Mouse (Mus musculus): ENCODE results near the gene Atf5. TPM values are rescaled to one million over a fixed set of nuclear protein-coding genes. Genes with fewer than 3 reads are reported as not detected.

Gene Atf5
- polyA plus RNA-seq, 1 experiment from 2014 or later = 5.4 TPM

- Histone ChIP-seq H3K4me3 (no peak overlapping the region), H3K9ac (no peak overlapping the region), H3K27me3 (replicated peaks) (no peaks in the 10 kb centered on the region), H3K27ac (peak overlapping the region; percentile 87), H3K4me1 (peaks cover 44% of the 10 kb centered on the region), H3K36me3 (peaks cover 51% of the 10 kb centered on the region), H3K4me2 (peak overlapping the region; percentile 42), H3K9me3 (replicated peaks) (no peaks in the 10 kb centered on the region)
- ATAC-seq = peak; percentile 48
- 80% methylated on average over 9 of the region's 9 CpGs for WGBS (ENCODE audit: insufficient replicate concordance)
Observed at GRCm38 (mm10) chr7:44776849-44777498, 39.5 kb downstream of the Atf5 start.

GRCm38 (mm10) chr7:44772591-44773204, 43.8 kb downstream of the Atf5 start:
- Histone ChIP-seq H3K4me2 (peak overlapping the region; percentile 38), H3K4me1 (peaks cover 85% of the 10 kb centered on the region), H3K36me3 (peaks cover 90% of the 10 kb centered on the region), H3K27ac (peak overlapping the region; percentile 74), H3K9ac (peak overlapping the region; percentile 2; the same call in 1 of the 2 replicates), H3K4me3 (no peak overlapping the region), H3K9me3 (replicated peaks) (no peaks in the 10 kb centered on the region), H3K27me3 (replicated peaks) (no peaks in the 10 kb centered on the region)
- WGBS (ENCODE audit: insufficient replicate concordance) = 46% methylated on average over 8 of the region's 8 CpGs
- ATAC-seq = peak; percentile 94

GRCm38 (mm10) chr7:44770046-44770578, 46.3 kb downstream of the Atf5 start:
- no peak for ATAC-seq
- 21% methylated on average over 6 of the region's 6 CpGs for WGBS (ENCODE audit: insufficient replicate concordance)
- H3K9me3 ChIP-seq (replicated peaks) = no peaks in the 10 kb centered on the region
- H3K9ac ChIP-seq = no peak overlapping the region
- no peak overlapping the region for H3K27ac ChIP-seq
- no peak overlapping the region for H3K4me2 ChIP-seq
- H3K4me3 ChIP-seq = no peak overlapping the region
- peaks cover 92% of the 10 kb centered on the region for H3K36me3 ChIP-seq
- H3K27me3 ChIP-seq (replicated peaks) = no peaks in the 10 kb centered on the region
- peaks cover 83% of the 10 kb centered on the region for H3K4me1 ChIP-seq

GRCm38 (mm10) chr7:44768129-44768528, 48.3 kb downstream of the Atf5 start:
- H3K4me2 ChIP-seq = peak overlapping the region; percentile 54
- H3K4me3 ChIP-seq = no peak overlapping the region
- H3K27ac ChIP-seq = peak overlapping the region; percentile 67
- H3K9me3 ChIP-seq (replicated peaks) = no peaks in the 10 kb centered on the region
- H3K27me3 ChIP-seq (replicated peaks) = no peaks in the 10 kb centered on the region
- H3K9ac ChIP-seq = no peak overlapping the region
- peaks cover 91% of the 10 kb centered on the region for H3K36me3 ChIP-seq
- WGBS (ENCODE audit: insufficient replicate concordance) = 47% methylated on average over 5 of the region's 5 CpGs
- H3K4me1 ChIP-seq = peaks cover 69% of the 10 kb centered on the region
- peak; percentile 78 for ATAC-seq

MicroRNAs within 50 kb of the gene (microRNA counts, 519-probe panel; counts per million panel counts)
- 582 counts per million, percentile 70 among the panel's probes with 10 or more counts for microRNA mmu-miR-707

Small RNA genes lying within 50 kb of the gene (microRNA-seq; reads per million reads assigned to microRNA genes)
- gene Mir707 = not detected

Other genes starting within 250 kb of the Atf5 start
- 2.5 and 3.1 TPM in 2 replicates for gene Napsa, start 244.3 kb downstream of the Atf5 start, polyA plus RNA-seq (2016; fragmentation: Nextera tagmentation; extraction: Ambion mirVana)
- 0.13 and 0.24 TPM in 2 replicates for gene Kcnc3, start 226.0 kb downstream of the Atf5 start, polyA plus RNA-seq (2016; fragmentation: Nextera tagmentation; extraction: Ambion mirVana)
- 0.13 and 0.35 TPM in 2 replicates for gene Myh14, start 145.8 kb downstream of the Atf5 start, polyA plus RNA-seq (2016; fragmentation: Nextera tagmentation; extraction: Ambion mirVana)
- not detected in 2 replicates for gene Izumo2, start 107.9 kb downstream of the Atf5 start, polyA plus RNA-seq (2016; fragmentation: Nextera tagmentation; extraction: Ambion mirVana)
- 31.0 and 31.7 TPM in 2 replicates for gene Vrk3, start 68.2 kb downstream of the Atf5 start, polyA plus RNA-seq (2016; fragmentation: Nextera tagmentation; extraction: Ambion mirVana)
- gene Zfp473, start 65.6 kb downstream of the Atf5 start, polyA plus RNA-seq (2016; fragmentation: Nextera tagmentation; extraction: Ambion mirVana) = 1.7 and 1.9 TPM in 2 replicates
- gene Nup62, start 570 bp downstream of the Atf5 start, polyA plus RNA-seq (2016; fragmentation: Nextera tagmentation; extraction: Ambion mirVana) = 82.6 and 84.9 TPM in 2 replicates
- gene Il4i1, start 271 bp downstream of the Atf5 start, polyA plus RNA-seq (2016; fragmentation: Nextera tagmentation; extraction: Ambion mirVana) = 0.59 and 0.64 TPM in 2 replicates
- 42.7 and 45.3 TPM in 2 replicates for gene Akt1s1, start 32.3 kb upstream of the Atf5 start, polyA plus RNA-seq (2016; fragmentation: Nextera tagmentation; extraction: Ambion mirVana)
- gene Tbc1d17, start 32.4 kb upstream of the Atf5 start, polyA plus RNA-seq (2016; fragmentation: Nextera tagmentation; extraction: Ambion mirVana) = 34.4 and 39.6 TPM in 2 replicates
- gene Pnkp, start 40.5 kb upstream of the Atf5 start, polyA plus RNA-seq (2016; fragmentation: Nextera tagmentation; extraction: Ambion mirVana) = 26.1 and 26.7 TPM in 2 replicates
- 114 and 121 TPM in 2 replicates for gene Ptov1, start 53.1 kb upstream of the Atf5 start, polyA plus RNA-seq (2016; fragmentation: Nextera tagmentation; extraction: Ambion mirVana)
- 60.4 and 61.0 TPM in 2 replicates for gene Med25, start 76.1 kb upstream of the Atf5 start, polyA plus RNA-seq (2016; fragmentation: Nextera tagmentation; extraction: Ambion mirVana)
- 9.0 and 11.4 TPM in 2 replicates for gene Fuz, start 79.4 kb upstream of the Atf5 start, polyA plus RNA-seq (2016; fragmentation: Nextera tagmentation; extraction: Ambion mirVana)
- 85.1 and 86.5 TPM in 2 replicates for gene Ap2a1, start 112.8 kb upstream of the Atf5 start, polyA plus RNA-seq (2016; fragmentation: Nextera tagmentation; extraction: Ambion mirVana)
- gene Tsks, start 126.5 kb upstream of the Atf5 start, polyA plus RNA-seq (2016; fragmentation: Nextera tagmentation; extraction: Ambion mirVana) = 0.33 TPM in 1 of 2 replicates, not detected in the other
- 4.0 and 4.3 TPM in 2 replicates for gene Cpt1c, start 158.2 kb upstream of the Atf5 start, polyA plus RNA-seq (2016; fragmentation: Nextera tagmentation; extraction: Ambion mirVana)
- gene Prmt1, start 169.9 kb upstream of the Atf5 start, polyA plus RNA-seq (2016; fragmentation: Nextera tagmentation; extraction: Ambion mirVana) = 248 and 262 TPM in 2 replicates
- gene Irf3, start 181.0 kb upstream of the Atf5 start, polyA plus RNA-seq (2016; fragmentation: Nextera tagmentation; extraction: Ambion mirVana) = 50.4 and 55.9 TPM in 2 replicates
- 23.6 and 25.4 TPM in 2 replicates for gene Bcl2l12, start 182.1 kb upstream of the Atf5 start, polyA plus RNA-seq (2016; fragmentation: Nextera tagmentation; extraction: Ambion mirVana)
- gene Scaf1, start 199.7 kb upstream of the Atf5 start, polyA plus RNA-seq (2016; fragmentation: Nextera tagmentation; extraction: Ambion mirVana) = 19.0 and 21.4 TPM in 2 replicates
- 13.9 and 15.5 TPM in 2 replicates for gene Rras, start 201.3 kb upstream of the Atf5 start, polyA plus RNA-seq (2016; fragmentation: Nextera tagmentation; extraction: Ambion mirVana)
- 3.0 and 4.1 TPM in 2 replicates for gene Prr12, start 236.2 kb upstream of the Atf5 start, polyA plus RNA-seq (2016; fragmentation: Nextera tagmentation; extraction: Ambion mirVana)
- gene Nosip, start 245.8 kb upstream of the Atf5 start, polyA plus RNA-seq (2016; fragmentation: Nextera tagmentation; extraction: Ambion mirVana) = 31.6 and 38.7 TPM in 2 replicates
- 8.5 and 8.6 TPM in 2 replicates for gene Prrg2, start 246.0 kb upstream of the Atf5 start, polyA plus RNA-seq (2016; fragmentation: Nextera tagmentation; extraction: Ambion mirVana)